Mouse (Mus musculus): ENCODE measurements at regions not wholly inside any gene's neighbourhood (a gene's known extent, or its start where the extent isn't known, plus 50 kb on each side); places are given as distances from the start of the nearest gene placed in this dataset.

DNA sequence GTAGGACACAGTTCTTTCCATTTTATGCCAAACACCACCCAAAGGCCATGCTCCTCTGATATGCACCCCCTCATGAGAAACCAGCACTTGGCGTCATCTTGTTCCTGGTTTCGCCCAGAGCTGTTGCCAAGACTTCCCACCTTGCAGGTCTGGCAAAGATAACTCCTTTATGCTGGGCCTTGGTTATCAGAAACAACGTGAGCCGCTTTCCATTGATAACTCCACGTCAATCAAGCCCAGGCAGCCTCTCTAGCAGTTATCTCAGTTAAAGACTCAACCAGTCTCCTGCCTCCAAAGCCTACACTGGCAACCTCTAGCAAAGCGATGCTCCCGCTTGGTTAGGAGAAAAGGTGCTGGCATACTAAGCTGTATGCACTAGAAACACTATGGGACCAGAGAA lies 124.2 kb upstream of the Parp11 start:
- TF ChIP-seq CTCF (IDR thresholded peaks at IDR 0.05; ENCODE audit: low read depth) (no peak), EP300 (IDR thresholded peaks at IDR 0.05; ENCODE audit: low read depth) (no peak)

Measured in heart, postnatal 0 days (tissue).